Mouse (Mus musculus): ENCODE measurements at regions not wholly inside any gene's neighbourhood (a gene's known extent, or its start where the extent isn't known, plus 50 kb on each side); places are given as distances from the start of the nearest gene placed in this dataset.

DNA sequence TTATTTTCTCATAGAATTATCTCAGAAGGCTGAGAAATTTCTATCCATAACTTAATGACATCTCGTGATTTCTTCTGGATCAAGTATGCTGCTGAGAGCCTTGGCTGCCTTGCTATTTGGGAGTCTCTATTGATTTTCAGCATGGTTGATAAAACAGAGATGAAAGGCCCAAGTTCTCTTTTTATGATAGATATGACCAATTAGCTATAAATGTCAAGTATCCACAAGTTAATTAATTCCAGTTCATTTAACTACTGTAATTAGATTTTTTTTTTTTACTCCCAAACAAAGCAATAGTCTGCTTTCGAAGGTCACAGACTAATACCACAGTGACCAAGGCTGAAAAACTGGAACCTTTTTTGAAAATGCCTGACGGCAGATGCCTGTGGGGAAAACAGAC lies 59.5 kb upstream of the Snrpb2 start:
- TF ChIP-seq CTCF (conservative IDR thresholded peaks at IDR 0.05; ENCODE audit: low read length) = no peak
- no peak for TF ChIP-seq POU5F1 (IDR thresholded peaks at IDR 0.05; ENCODE audit: borderline replicate concordance, low read length)

All from E14TG2a.4 (cell line).